Mouse (Mus musculus) liver, embryonic 14.5 days (tissue): ENCODE measurements at regions not wholly inside any gene's neighbourhood (a gene's known extent, or its start where the extent isn't known, plus 50 kb on each side); places are given as distances from the start of the nearest gene placed in this dataset.

Experiments
- ATAC-seq: fragments of 200-750 bp; cut with Nextera tagmentation; 2 replicates; pipeline ENCODE4 v1.8.0; 2017; ENCODE audit warnings: moderate number of reproducible peaks, mild to moderate bottlenecking, moderate library complexity; ENCODE audit not compliant: insufficient read depth
- DNase-seq, 3 experiments: peaks; one replicate each; pipeline ENCODE4 v3.0.0-alpha.2; 2012 to 2013; ENCODE audit warnings: low read depth in 3 of 3, low spot score in 3 of 3
- H3K27ac ChIP-seq: fragments of 300-500 bp; sonication (generic); 2 replicates; pipeline ENCODE4 v1.5.1; 2014; ENCODE audit warnings: moderate library complexity, mild to moderate bottlenecking, control low read depth, inconsistent platforms
- H3K27me3 ChIP-seq: fragments of 300-500 bp; sonication (generic); 2 replicates; pipeline ENCODE4 v1.6.1; 2014; ENCODE audit warnings: mild to moderate bottlenecking, low read length, moderate library complexity; ENCODE audit not compliant: control insufficient read depth, insufficient read depth
- H3K36me3 ChIP-seq: fragments of 300-500 bp; sonication (generic); replicated peaks from 2 replicates; pipeline ENCODE4 v1.6.1; 2014; ENCODE audit warnings: low read depth; ENCODE audit not compliant: control insufficient read depth, insufficient read depth
- H3K4me1 ChIP-seq, 2 experiments: fragments of 200-500 bp in 1 of 2; fragments of 300-500 bp in 1 of 2; sonication (generic) in 1 of 2; replicated peaks; 2 replicates each; pipeline ENCODE4 v1.6.1; 2012 to 2014; ENCODE audit warnings: antibody characterized with exemption in 1 of 2, inconsistent platforms in 1 of 2, low read length in 1 of 2; ENCODE audit not compliant: control insufficient read depth in 2 of 2, insufficient read depth in 2 of 2
- H3K4me2 ChIP-seq: fragments of 300-500 bp; sonication (generic); 2 replicates; pipeline ENCODE4 v1.6.1; 2014; ENCODE audit warnings: low read depth, mild to moderate bottlenecking, control low read depth, moderate library complexity
- H3K4me3 ChIP-seq, 2 experiments: fragments of 200-500 bp in 1 of 2; fragments of 300-500 bp in 1 of 2; sonication (generic) in 1 of 2; 2 replicates each; pipeline ENCODE4 v1.5.1; 2012 to 2014; ENCODE audit warnings: low read depth in 2 of 2, low read length in 2 of 2, mild to moderate bottlenecking in 2 of 2, control low read depth in 1 of 2, inconsistent platforms in 1 of 2, moderate library complexity in 1 of 2; ENCODE audit not compliant: insufficient read depth in 1 of 2
- H3K9ac ChIP-seq: fragments of 300-500 bp; sonication (generic); replicated peaks from 2 replicates; pipeline ENCODE4 v1.6.1; 2014; ENCODE audit warnings: mild to moderate bottlenecking, control low read depth, moderate library complexity
- H3K9me3 ChIP-seq: fragments of 300-500 bp; sonication (generic); 2 replicates; pipeline ENCODE4 v1.6.1; 2016; ENCODE audit warnings: low read length, mixed read lengths; ENCODE audit not compliant: control insufficient read depth
- CTCF ChIP-seq: IDR thresholded peaks from 2 replicates; pipeline ENCODE4 v1.5.1; 2016; ENCODE audit warnings: antibody characterized with exemption, low read depth, control low read depth
- EP300 ChIP-seq: IDR thresholded peaks from 2 replicates; pipeline ENCODE4 v1.6.1; 2016; ENCODE audit warnings: antibody characterized with exemption, low read depth
- WGBS: fragments of 180-500 bp; shearing (Covaris S2); extraction: QIAGEN DNeasy Blood & Tissue Kit; methylation state at CpG from one replicate; pipeline ENCODE4 v1.1.7; 2014; ENCODE audit not compliant: insufficient replicate concordance; 5-methylcytosine and 5-hydroxymethylcytosine counted together

DNA sequence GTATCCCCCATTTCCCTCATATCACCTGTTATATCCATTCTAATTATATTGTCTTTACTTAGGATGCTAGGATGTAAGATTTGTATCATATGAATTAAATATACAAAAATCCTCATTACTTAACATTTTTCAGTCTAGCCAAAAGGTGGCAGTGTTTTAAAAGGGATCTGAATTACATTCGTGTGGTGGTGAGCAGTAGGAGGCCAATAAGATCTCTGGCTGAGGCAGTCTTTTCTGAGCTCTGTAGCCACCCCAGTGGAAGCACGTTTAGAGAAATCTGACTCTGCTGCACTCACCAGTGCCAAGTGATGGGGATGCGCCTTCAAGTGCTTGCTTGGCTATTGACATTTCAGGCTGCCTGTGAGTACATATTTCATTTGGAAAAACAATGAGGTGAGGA, 372.6 kb downstream of the Dad1 start:
- TF ChIP-seq CTCF, result peak; percentile 17; the same call in 1 of the 2 replicates
- no peak for TF ChIP-seq EP300
- Histone ChIP-seq H3K4me3 (no peak overlapping the region), H3K27ac (no peak overlapping the region), H3K9ac (no peak overlapping the region), H3K9me3 (no peaks in the 10 kb centered on the region), H3K4me2 (no peak overlapping the region), H3K27me3 (no peaks in the 10 kb centered on the region), H3K36me3 (no peaks in the 10 kb centered on the region), H3K4me1 (no peaks in the 10 kb centered on the region)
- DNase-seq, result no peak
- WGBS, result 11% methylated on average over 3 of the region's 3 CpGs
- ATAC-seq, result no peak

DNA sequence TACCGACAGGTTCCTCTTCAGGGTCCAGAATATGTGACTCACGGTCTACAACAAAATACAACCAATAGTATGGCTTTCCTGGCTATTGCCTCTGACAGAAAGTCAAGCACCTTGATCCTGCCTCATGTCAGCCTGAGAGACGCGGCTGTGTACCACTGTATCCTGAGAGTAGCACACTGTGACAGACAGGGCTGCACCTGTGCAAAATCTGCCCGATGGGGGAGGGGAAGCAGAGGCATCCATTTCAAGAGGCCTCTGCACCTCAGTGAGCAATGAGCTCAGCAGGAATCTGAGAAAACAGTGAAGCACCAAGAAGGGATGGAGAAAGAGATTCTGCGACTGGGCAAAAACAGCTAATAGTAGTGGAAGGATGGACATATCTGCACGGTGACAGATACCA, 377.3 kb downstream of the Dad1 start:
- no peak overlapping the region for H3K4me2 ChIP-seq
- WGBS, result 58% methylated on average over 7 of the region's 7 CpGs
- H3K36me3 ChIP-seq, result no peaks in the 10 kb centered on the region
- H3K9me3 ChIP-seq, result no peaks in the 10 kb centered on the region
- ATAC-seq, result no peak
- no peaks in the 10 kb centered on the region for H3K4me1 ChIP-seq
- no peak overlapping the region for H3K4me3 ChIP-seq
- H3K9ac ChIP-seq, result no peak overlapping the region
- no peaks in the 10 kb centered on the region for H3K27me3 ChIP-seq
- TF ChIP-seq EP300 (no peak), CTCF (no peak)
- H3K27ac ChIP-seq, result no peak overlapping the region
- DNase-seq, result no peak

DNA sequence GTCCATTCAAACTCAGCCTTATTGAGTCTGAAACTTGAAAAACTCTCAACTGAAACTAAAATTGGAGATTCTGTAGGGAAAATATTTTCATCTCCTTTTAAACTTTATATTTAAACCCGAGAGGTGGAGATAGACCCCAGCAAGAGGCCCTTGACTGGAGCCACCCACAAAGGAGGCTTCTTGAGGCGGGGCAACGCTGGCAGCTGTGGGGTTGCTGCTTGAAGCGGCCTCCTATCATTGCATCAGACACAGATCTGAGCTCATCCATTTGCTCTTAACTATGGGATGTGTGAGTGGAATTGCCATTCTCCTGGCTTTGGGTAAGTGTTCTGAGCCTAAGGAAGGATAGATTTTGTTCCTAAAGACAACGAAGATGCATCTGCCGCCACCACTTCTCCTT, 378.2 kb downstream of the Dad1 start:
- Histone ChIP-seq H3K4me2 (no peak overlapping the region), H3K27me3 (no peaks in the 10 kb centered on the region), H3K36me3 (no peaks in the 10 kb centered on the region), H3K9ac (no peak overlapping the region), H3K9me3 (no peaks in the 10 kb centered on the region), H3K4me1 (no peaks in the 10 kb centered on the region), H3K4me3 (no peak overlapping the region), H3K27ac (no peak overlapping the region)
- TF ChIP-seq CTCF, result no peak
- TF ChIP-seq EP300, result no peak
- no peak for DNase-seq
- WGBS, result 44% methylated on average over 6 of the region's 6 CpGs
- no peak for ATAC-seq

DNA sequence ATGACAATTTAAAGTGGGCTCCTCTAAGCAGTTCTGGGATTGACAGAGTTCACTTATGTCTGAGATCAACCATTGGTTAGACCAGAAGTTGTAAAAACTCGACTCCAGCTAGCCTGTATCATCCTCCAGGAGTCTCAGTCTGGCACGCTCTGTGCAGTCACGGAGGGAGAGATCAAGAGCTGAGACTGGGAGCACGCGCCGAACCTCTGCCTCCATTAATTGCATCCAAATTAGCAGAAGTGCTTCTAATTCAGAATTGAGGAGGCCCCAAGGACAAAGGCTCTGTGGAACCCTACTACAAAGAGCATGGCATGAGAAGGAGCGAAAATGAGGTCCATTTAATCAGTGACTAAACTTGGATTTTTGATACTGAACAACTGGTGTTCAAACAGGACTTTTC, 406.9 kb downstream of the Dad1 start:
- no peak overlapping the region for H3K4me3 ChIP-seq
- no peaks in the 10 kb centered on the region for H3K4me1 ChIP-seq
- H3K36me3 ChIP-seq, result no peaks in the 10 kb centered on the region
- no peak for ATAC-seq
- DNase-seq, result no peak
- no peak overlapping the region for H3K9ac ChIP-seq
- H3K27me3 ChIP-seq, result no peaks in the 10 kb centered on the region
- WGBS, result 64% methylated on average over 7 of the region's 7 CpGs
- H3K9me3 ChIP-seq, result no peaks in the 10 kb centered on the region
- TF ChIP-seq CTCF (no peak), EP300 (no peak)
- no peak overlapping the region for H3K4me2 ChIP-seq
- H3K27ac ChIP-seq, result no peak overlapping the region

DNA sequence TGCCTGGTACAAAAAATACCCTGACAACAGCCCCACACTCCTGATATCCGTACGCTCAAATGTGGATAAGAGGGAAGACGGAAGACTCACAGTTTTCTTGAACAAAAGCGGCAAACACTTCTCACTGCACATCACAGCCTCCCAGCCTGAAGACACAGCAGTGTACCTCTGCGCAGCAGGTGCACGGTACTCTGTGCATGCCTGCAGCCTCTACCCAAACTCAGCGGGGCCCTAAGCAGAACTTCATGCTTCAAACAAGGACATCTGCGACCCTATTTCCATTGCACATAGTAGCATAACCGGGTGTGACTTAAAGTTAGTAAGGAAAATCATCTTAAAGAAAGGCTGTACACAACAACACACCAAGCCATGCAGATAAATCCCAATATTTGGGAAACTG, 408.3 kb downstream of the Dad1 start:
- 65% methylated on average over 9 of the region's 9 CpGs for WGBS
- Histone ChIP-seq H3K9ac (no peak overlapping the region), H3K4me2 (no peak overlapping the region), H3K27ac (no peak overlapping the region), H3K9me3 (no peaks in the 10 kb centered on the region), H3K4me3 (no peak overlapping the region), H3K36me3 (no peaks in the 10 kb centered on the region), H3K4me1 (no peaks in the 10 kb centered on the region), H3K27me3 (no peaks in the 10 kb centered on the region)
- no peak for DNase-seq
- TF ChIP-seq EP300 (no peak), CTCF (no peak)
- no peak for ATAC-seq

DNA sequence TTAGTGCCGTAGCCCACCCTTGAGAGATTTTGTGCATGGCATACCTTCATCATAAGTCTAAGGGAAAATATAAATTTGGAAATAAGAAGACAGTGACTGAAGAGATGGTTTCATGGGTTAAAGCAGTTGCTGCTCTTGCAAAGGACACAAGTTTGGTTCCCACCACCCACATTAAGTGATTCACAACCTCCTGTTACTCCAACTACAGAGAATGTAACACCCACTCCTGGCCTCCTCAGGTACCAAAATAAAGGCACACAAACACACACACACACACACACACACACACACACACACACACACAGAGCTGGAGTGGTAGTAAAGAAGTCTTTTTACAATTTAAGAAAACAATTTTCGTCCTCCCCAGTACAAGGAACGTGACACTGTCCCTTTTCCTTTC, 421.4 kb downstream of the Dad1 start:
- Histone ChIP-seq H3K9me3 (no peaks in the 10 kb centered on the region), H3K27ac (no peak overlapping the region), H3K36me3 (no peaks in the 10 kb centered on the region), H3K4me2 (no peak overlapping the region), H3K9ac (no peak overlapping the region), H3K4me1 (no peaks in the 10 kb centered on the region), H3K4me3 (no peak overlapping the region), H3K27me3 (no peaks in the 10 kb centered on the region)
- WGBS, result 68% methylated on average over 3 of the region's 3 CpGs
- no peak for TF ChIP-seq CTCF
- TF ChIP-seq EP300, result no peak
- ATAC-seq, result no peak
- DNase-seq, result no peak
